Mouse (Mus musculus): Measurements from ENCODE around the gene Arl10.

- TF ChIP-seq CTCF (IDR thresholded peaks at IDR 0.05; ENCODE audit: borderline replicate concordance, insufficient read depth, low read length) (no peak), POLR2A (IDR thresholded peaks at IDR 0.05; ENCODE audit: low read depth, low read length) (no peak)
Observed at GRCm38 (mm10) chr13:54569282-54569681, 5.5 kb upstream of the Arl10 start.
